Mouse (Mus musculus): ENCODE data around the gene Cdk20.

Cdk20 gene

DNA sequence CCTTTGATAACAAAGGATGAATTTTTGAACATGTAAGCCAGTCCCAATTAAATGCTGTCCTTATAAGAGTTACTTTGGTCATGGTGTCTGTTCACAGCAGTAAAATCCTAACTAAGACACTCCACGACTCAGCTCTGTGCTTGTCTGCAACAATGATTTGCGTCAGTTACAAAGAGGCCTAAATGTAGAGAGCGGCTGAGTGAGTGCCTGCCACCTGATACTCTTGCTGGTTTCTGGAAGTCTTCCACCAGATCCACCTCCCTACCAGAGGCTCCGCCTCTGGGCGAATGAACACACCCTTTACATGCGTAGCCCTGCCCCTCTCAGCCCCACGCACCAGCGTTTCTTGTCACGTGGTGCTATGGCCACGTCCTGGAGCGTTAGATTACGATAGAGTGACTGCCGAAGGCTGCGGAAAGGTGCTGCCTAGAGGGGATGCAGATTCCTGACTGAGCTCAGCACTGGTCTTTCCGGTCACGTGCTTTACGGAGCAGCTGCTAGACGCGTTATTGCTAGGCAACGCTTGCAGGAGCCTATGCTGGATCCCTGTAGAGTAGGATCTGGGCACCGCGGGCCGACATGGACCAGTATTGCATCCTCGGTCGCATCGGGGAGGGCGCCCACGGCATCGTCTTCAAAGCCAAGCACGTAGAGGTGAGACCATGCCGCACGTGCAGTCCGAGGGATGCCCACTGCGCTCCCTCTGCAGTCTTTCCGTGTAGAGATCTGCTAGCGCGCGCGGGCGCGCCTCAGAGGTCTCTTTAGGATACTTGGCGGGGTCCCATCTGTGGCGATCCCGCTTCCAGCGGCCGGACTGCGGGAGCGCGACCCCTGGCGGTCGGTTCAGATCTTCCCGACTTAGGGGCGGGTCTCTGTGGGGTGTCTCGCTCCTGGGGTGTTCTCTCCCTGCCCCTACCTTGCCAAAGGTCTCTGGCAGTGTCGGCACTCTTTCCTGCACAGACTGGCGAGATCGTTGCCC is at the start of gene Cdk20:
TSS of gene Cdk20 (plus strand) at position 298 of the 979 bp plus-strand sequence.
- peak; percentile 92 to 97 for DNase-seq

DNA sequence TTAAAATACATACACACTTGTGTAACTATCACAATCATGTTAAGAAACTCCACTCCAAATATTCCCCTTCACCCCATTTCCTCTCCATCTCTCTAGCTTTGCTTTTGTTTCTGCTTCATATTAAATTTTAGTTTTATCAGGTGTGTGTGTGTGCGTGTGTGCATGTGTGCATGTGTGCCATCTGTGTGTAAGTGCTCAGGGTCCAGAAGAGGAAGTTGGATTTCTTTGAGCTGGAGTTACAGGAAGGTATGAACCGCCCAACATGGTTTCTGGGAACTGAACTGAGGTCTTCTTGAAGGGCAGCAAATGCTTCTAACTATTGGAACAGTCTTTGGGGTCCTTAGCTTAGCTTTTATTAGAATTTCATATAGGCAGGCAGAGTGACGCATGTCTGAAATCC is 47.2 kb upstream of the Cdk20 start:
- no peak for DNase-seq

DNA sequence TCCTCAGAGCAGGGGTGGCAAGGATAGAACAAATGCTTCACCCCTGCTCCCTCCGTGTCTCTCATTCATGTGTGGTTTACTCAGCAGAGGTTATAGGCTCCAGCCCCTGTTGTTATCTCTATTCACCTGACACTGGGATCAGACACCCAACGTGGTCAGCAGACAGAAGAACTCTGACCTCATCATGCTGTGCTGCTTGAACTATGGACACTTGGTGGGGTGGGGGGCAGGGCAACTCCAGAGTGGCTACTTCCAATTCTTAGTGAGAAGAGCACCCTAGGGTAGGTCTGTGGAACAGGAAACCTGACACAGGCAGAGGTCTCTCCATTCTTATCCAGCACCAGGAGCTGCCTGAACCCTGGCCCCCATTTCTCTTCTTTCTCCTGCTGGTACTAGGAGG is 46.1 kb upstream of the Cdk20 start:
- DNase-seq, result peak; percentile 58 to 78

DNA sequence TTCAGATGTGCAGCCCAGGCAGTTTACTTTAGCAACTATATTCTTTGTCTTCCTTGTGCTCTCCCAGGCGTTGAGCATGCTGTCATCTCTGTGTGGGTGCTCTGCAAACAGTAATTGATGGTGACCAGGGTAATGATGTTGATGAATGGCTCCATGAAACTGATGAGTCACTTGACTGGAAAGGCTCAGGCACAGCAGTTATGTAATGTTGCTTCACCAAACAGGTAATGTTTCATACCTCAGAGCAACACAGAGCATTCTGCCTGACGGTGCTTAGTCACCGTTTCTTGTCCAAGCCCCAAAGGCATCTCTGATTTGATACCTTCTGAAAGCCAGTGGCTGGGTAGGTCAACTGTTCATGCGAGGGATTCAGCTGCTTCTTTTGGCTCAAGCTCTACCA is 43.7 kb upstream of the Cdk20 start:
- DNase-seq, result no peak

DNA sequence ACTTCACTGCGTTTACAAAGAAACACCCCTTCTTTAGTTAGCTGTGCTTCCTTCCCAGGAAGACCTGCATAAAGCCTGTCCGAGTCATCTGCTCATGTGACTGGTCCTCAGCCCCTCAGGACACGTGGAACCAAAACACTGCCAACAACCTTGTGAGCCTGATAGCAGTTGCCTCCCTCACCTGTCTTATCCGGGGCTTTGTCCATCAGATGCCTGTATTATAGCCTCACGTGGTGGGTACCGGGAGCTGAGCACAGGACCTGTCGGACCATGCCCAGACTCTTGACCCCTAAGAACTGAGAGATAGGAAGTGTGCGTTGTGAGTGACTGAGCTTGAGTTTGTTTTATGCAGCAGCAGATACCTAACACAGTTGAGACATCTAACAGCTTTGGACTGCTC is 35.1 kb upstream of the Cdk20 start:
- DNase-seq, result peak in 1 of 2 experiments; percentile 43

DNA sequence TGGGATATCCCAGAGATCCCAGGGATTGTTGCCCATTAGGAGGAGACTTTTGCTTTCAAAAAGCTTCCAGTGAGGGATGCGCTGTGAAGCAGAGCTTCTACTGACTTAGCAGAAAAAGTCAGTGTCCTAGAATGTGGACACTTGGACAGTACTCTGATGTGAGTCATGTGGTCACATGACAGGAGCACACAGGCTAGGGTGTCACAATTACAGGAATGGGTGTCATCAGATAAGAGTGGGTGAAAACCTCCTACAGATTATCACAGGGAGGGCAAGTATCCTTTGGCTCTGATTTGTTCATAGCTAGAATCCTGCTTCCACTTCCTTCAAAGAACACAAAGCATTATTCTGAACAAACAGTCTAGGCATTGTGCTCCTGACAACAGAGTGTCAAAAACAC is 34.0 kb upstream of the Cdk20 start:
- no peak for DNase-seq

DNA sequence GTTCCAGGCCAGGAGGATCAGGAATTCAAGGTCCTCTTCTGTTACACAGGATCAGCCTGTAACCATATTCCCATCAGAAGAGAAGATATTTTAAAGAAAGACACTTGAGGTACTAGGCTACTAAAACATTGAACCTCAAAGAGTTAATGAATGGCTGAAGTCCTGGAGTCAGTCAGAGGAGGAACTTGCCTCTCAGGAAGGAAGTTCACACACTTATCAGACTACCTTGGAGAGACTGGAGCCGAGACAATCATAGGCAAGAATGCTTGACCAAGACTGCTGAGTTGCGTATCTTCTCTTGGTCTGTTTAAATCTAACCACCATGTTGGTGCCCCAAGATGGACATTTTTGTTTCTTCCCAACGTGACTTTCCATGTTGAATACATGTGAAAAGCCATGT is 32.2 kb upstream of the Cdk20 start:
- no peak for DNase-seq

DNA sequence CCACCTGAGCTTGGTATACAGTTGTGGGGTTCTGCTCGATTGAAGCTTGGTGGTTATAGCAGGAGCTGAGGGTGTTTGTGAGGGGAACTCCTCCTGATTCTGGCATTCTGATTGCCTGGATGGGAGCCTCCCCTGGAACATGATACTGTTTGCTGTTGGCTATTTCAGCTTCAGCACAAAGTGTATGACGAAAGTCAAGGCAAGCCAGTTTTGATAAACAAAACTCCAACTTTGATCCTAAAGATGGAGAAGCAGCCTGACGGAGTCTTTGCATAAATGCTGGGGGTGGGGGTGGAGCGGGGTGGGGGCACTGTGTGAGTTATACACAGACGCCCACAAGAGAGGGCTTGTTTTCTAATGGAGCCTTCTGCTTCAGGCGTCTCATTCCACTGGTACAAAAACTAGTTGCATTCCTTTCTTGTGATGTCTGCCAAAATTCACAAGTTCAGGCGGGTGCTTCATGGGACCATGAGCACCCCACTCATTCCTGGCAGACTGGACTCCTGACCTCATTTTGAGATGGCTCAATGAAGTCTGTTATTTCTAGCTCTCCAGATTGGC is 31.2 kb upstream of the Cdk20 start:
- DNase-seq, result peak; percentile 63 to 82

DNA sequence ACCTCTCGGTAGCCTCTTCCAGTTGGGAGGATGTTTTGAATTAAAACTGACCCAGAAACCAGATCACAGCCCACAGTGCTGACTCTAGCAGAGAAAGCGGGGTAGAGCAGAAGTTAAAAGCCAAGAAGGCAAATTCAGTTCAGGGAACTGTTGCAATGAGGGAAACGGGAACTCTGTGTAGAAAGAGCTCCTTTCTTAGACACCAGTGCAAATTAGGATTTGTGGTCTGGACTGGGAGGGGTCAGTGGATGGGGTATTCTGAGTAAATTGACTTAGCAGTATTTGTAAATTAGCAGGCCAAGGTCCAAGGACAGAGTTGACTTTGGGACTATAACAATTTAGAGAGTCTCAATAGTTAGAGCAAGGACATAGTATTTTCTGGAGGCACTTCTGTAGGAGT is 30.1 kb upstream of the Cdk20 start:
- DNase-seq, result peak in 1 of 2 experiments; percentile 7

DNA sequence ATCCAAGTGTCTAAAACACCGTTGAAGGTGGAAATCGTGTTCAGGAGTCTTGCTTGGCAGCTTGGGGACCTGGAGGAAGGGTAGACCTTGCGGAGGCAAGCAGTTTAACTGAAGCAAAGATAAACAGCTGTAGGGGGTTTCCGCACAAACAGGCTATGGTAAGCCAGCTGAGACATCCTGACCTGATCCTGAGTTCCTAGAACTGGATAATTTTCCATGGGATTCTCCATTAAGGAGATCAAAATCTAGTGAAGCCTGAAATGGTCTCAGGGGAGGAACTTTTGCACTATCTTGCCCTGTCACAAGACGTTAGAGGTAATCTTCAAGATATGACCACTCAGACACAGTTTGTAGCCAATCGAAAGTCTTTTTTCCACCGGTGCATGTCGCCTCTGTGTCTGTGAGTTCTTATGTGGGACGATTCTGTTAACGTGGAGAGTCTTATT is 29.6 kb upstream of the Cdk20 start:
- DNase-seq, result no peak

DNA sequence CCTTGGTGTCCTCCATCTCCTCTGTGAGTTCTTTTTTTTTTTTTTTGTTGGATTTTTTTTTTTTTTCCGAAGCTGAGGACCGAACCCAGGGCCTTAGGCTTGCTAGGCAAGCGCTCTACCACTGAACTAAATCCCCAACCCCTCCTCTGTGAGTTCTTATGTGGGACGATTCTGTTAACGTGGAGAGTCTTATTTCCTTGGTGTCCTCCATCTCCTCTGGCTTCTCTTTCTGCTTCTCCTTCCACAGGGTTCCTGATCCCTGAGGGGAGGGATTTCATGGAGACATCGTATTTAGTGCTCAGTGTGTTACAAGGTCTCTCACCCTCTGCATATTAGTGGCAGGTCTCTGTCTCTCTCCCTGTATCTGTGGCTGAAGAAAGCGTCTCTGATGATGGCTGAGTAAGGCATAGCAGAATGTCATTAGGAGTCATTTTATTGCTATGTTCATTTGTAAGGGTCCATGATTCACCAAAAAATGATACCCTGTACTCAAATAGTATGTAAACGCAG is 29.1 kb upstream of the Cdk20 start:
- DNase-seq, result no peak

DNA sequence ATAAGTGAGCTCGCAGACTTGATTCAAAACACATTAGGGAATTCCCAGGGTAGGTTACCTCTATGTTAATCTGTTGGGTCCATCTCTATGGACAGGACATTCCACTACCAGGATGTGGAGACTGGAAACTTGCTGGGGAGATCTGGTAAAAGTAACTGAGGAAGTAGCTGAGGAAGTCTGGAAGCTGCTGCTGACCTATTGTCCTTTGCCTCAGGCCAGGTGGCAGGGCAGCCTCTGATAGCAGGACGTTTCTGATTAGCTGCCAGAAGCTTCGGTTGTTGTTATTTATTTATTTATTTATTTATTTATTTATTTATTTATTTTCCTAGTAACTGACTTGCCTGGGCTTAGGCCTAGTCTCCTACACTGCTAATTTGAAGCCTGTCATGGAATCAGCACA is 28.6 kb upstream of the Cdk20 start:
- no peak for DNase-seq

DNA sequence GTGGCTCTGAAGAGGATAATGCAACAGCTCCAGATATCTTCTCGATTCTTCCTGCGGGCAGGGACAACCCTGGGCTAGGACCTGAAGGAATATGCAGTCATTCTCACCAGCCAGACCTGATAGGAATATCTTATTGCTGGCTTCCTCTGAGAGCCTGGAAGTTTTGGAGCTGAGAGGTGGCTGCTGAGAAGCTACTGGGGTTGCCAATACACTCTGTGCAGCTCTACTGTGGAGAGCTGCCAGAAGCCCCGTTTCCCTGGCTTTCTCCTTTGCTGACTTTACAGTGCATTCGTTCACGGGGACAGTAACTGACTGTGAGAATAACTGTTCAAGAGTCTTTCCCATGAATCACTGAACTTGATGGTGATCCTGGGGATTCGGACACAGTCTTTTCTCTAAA is 26.6 kb upstream of the Cdk20 start:
- DNase-seq, result peak in 1 of 2 experiments; percentile 8

DNA sequence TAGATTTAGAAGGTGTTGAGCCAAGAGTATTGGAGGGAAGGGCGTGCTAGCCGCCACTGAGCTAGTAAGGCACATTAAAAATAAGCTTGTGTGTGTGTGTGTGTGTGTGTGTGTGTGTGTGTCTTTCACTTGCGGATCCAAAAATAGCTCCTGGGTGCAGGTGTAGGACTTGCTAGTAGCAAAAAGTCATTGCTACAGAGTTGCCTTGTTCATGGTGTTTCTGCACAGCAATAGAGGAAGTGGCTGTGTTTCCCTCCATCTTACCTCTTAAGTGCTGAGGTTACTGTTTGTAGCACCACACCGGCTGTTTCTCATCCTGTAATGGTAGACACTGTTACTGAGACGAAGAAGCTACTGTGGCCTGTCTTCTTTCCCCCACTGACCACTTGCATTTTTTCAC is 24.1 kb upstream of the Cdk20 start:
- DNase-seq, result no peak

DNA sequence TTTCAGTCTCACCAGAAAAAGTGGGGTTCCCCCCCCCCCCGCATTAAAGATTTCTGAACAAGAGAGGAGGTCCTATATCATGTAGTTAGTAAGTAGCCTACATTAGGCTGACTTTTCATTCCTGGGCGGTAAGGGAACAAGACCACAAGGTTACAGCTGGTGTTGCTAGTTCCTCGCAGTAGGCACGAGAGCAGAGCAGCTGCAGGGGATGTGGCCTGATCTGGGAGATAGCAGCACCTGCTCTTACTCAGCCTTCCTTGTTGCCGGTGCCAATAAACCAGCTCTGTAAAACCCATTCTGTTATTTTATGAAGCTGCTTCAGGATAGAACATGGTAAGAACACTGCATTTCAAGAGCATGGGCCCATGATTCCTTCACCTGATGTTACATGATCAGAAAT is 21.5 kb upstream of the Cdk20 start:
- no peak for DNase-seq

DNA sequence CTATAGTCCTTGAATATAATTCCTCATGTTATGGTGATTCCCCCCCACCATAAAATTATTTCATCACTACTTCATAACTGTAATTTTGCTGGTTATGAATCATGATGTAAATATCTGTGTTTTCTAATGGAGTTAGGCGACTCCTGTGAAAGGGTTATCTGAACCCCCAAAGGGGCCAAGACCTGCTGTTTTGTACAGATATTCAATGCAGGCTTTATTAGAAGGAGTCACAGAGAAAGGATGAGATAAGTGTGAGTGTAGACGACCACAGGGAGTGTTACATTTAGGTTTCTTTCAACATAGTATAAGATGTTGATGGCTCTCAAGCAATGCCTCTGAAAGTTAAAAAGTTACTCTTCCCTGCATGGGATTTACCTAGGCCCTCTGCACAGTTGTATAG is 20.8 kb upstream of the Cdk20 start:
- no peak for DNase-seq

DNA sequence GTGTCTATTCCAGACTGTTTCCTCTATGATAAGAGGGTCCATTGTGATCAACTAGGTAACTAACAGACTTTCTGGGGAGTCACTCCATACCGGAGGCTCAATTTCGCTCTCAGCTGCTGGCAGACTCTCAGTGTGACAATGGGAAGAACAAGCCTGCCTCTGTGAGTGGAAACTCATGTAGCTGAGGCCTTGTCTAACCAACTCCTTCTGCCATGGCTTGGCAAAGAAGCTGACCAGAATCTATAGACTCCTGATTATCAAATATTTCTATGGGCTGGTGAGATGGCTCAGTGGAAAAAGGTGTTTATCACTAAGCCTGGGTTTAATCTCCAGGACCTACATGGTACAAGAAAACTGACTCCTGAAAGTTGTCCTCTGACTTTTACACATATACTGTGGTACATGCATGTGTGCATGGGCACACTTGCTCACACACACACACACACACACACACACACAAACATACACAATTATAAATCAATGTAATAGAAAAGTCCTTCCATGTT is 19.3 kb upstream of the Cdk20 start:
- no peak for DNase-seq

DNA sequence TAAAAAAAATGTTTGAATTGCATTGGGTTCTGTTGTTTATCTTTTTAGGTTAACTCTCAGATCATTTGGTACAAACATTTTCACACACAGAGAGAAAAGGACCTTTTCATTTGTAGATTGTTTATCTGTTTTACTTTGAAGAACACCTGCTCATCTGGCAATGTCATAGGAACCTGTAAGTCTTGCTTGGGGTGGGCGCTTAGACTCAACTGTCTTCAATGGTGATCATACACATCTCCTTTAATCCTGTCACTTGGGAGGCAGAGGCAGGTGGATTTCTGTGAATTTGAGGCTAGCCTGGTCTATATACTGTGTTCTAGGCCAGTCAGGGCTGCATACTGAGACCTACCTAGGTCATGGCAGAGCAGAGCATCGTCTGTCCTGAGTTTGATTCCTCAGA is 16.5 kb upstream of the Cdk20 start:
- DNase-seq, result no peak

DNA sequence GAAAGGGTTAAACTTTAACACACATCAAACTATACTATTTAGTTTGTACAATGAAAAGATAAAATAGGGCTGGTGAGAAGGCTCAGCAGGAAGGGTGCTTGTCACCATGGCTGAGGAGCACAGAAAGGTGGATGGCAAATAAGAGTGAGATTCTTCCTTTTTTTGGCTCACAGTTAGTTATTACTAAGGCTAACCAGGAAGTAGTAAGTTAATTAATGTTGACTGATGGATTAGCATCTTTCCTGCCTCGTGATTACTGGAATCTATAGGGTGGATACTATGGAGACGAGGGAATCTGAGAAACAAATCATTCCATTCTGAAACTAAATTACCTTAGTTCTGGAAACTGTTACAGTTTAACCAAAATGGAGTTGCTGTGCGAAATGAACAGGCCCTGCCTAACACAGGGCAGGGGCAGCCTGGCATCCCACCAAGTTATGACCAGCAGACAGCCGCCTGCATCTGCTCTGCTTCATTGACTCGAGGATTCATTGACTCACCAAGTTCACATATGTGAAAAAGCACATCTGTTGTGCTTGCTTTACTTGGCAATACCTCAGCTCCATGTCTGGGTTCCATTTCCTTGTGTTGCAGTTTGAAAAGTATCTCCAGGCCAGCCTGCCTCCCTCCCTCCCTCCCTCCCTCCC is 15.0 kb upstream of the Cdk20 start:
- peak; percentile 73 to 81 for DNase-seq

DNA sequence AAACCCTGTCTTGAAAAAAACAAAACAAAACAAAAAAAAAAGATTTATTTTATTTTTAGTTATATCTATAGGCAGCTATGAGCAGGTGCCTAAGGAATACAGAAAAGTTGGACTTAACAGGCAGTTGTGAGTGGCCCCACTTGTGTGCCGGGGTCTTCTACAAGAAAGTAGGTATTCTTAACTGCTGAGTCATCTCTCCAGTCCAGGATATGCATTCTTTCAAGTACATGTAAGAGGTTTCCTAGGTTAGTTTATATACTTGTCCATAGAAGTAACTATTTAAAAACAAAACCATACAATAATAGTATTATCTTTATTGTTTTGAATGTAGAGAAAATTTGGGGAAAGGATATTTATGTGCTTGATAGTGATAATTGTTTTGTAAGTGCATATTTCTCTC is 11.3 kb upstream of the Cdk20 start:
- no peak for DNase-seq

DNA sequence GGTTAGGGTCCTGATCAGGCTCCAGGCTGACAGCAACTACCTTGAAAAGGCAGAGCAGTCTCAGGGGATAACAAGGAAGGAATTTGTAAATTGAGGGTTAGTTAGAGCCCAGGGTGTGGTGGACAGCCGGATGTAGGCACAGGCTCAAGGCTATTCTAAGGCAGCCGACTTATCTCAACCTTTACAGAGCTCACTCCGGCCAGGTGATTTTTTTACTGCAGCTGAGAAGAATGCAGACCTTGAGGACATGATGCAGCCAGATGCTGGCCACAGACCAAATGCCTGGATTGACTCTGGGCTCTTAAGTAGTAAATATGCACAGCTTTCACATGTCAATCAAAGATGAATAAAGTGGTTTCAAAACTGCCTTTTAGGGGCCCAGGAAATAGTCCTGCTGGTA is 10.7 kb upstream of the Cdk20 start:
- DNase-seq, result no peak

DNA sequence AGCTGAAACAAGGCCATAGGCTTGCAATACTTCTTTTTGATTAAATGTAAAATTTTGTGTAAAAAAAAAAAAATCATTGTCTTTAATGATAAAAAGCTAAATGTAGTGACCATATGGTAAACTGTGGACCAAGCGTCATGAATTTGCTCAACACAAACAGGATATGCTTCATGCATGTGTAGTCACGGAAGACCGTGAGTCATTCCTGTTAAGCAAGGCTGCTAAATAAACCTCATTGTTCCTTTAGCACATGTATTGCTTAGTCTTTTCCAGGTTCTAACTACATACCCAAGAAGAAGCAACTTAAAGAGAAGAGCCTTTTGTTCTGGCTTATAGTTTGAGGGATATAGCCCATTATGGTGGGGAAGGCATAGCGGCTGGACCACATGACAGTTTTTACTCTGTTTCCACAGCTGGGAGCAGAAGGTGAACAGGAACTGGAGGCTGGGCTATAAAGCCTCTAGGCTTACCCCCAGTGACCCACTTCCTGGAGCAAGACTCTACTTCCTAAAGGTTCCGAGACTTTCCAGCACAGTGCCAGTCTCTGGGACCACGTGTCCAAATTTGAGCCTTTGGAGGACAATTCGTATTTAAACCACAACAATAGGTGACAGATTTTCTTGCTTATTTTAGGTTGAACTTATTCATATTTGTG is 10.0 kb upstream of the Cdk20 start:
- DNase-seq, result no peak

DNA sequence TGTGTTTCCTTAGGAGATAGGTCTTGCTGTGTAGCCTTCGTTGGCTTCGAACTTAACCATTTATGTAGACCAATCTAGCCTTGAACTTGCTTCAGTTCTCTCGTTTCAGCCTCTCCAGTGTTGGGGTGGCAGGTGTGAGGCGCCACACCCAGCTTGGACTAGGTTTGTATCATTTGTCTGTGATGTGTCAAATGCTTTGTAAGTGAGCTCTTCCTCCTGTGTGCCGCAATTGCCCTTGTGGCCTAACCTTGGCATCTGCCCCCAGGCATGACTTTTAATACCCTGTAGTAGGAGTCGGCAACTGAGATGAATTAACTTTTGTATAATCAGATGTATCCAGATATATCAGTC is 9.5 kb upstream of the Cdk20 start:
- no peak for DNase-seq
